Mouse (Mus musculus) brain, embryonic 14.5 days (tissue): ENCODE results near the gene Sh3bp5.

Experiments
- CTCF ChIP-seq: fragments of 200-500 bp; IDR thresholded peaks from 2 replicates; pipeline ENCODE4 v1.5.1; 2012; ENCODE audit warnings: inconsistent platforms, mild to moderate bottlenecking, moderate library complexity, borderline replicate concordance; ENCODE audit not compliant: insufficient read depth, insufficient read length; ENCODE audit errors: extremely low read depth
- POLR2A ChIP-seq: fragments of 200-500 bp; IDR thresholded peaks from 2 replicates; pipeline ENCODE4 v1.6.1; 2012; ENCODE audit warnings: mild to moderate bottlenecking, inconsistent platforms, borderline replicate concordance; ENCODE audit not compliant: poor library complexity, insufficient read depth, insufficient read length, severe bottlenecking; ENCODE audit errors: extremely low read depth

DNA sequence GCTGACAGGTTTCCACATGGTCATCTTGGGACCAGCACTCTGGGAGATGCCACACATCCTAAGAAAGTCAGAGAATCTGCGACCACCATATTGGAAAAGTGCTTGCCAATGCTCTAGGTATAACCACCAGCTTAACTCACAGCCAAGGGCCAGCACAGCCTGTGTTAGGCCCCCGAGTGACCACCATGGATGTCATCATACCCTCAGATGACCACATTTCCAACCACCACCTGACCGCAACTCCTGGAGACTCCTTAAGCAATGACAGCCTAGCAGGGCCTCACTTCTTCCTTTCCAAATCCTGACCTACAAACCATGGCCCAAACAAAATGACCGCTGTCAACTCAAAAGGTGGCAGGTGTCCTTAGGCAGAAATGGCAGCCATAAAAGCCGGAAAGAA lies 13.5 kb downstream of the Sh3bp5 start:
- TF ChIP-seq CTCF (no peak), POLR2A (no peak)
